In genomic region chr1:177531791-177532190, GRCm38 (mm10) we compare ENCODE assay signal across 11 mouse cellular contexts.
DNase-seq lines count a peak whose midpoint lies in the region; TF ChIP-seq lines count a peak whose summit lies in the region.
"Had no signal": no experiment of that assay in that cellular context is flagged by ENCODE, and none has a peak within 500 bp of the region (broad histone marks: within the 10 kb centered on the region; RNA-seq: fewer than 3 reads in every experiment).

No protein-coding gene starts in this region.

- TF ChIP-seq POLR2A in lung, adult 2 months (IDR thresholded peaks at IDR 0.05; ENCODE audit: borderline replicate concordance, extremely low read depth, low read depth, low read length) = no peak

- peaks cover 22% of the 10 kb centered on the region for H3K4me1 ChIP-seq in lung, adult 2 months (ENCODE audit: control insufficient read depth, insufficient read depth, low read length)
- H3K4me1 ChIP-seq: intestine, embryonic 15.5 days; limb, embryonic 15.5 days had no signal

- no peak for TF ChIP-seq CTCF in lung, adult 2 months (IDR thresholded peaks at IDR 0.05; ENCODE audit: insufficient read depth, low read length)

- intact Hi-C loops in heart, postnatal 10 days (cut with DNase I) = loop anchor here (5.0 kb wide), 2 partner anchors 59 to 81 kb away; no protein-coding TSS in a partner anchor

- WGBS in lung, adult 2 months = 20% methylated on average over 2 of the region's 2 CpGs

- DNase-seq in thymus, postnatal 25 days = peak; percentile 14
- no peak for DNase-seq in thymus, postnatal 4 days
- peak; percentile 56 to 60 for DNase-seq in heart, postnatal 10 days
- peak; percentile 9 for DNase-seq in lung, adult 2 months
- DNase-seq in spleen, postnatal 36 days (ENCODE audit: low spot score in 2 of 2) = no peak
- DNase-seq in frontal cortex, postnatal 36 days (ENCODE audit: low spot score in 2 of 2) = no peak
- DNase-seq in right cerebral cortex, postnatal 25 days = no peak
- DNase-seq: cerebellum, adult 9-11 months; forebrain, postnatal 0 days had no signal

- no peak overlapping the region for H3K4me3 ChIP-seq in lung, adult 2 months (replicated peaks; ENCODE audit: extremely low read depth, low read depth, low read length)
- H3K4me3 ChIP-seq: intestine, embryonic 15.5 days; limb, embryonic 15.5 days had no signal

Comparison
In these comparisons a context has a peak if more than half of its experiments do, and no peak if none do; other contexts are left out.
1. DNase-seq: peak in thymus, postnatal 25 days (single experiment), heart, postnatal 10 days (2 of 2) and lung, adult 2 months (single experiment); none in thymus, postnatal 4 days (single experiment), spleen, postnatal 36 days (0 of 2), frontal cortex, postnatal 36 days (0 of 2) and right cerebral cortex, postnatal 25 days (single experiment).